Mouse (Mus musculus): ENCODE measurements around the gene Gm45062.
"Not testable (repeated sequence)": the region's sequence is repeated elsewhere in the genome, so short reads cannot be mapped to it uniquely, and the experiment has no call there.

Gene Gm45062

GRCm38 (mm10) chr6:8319591-8319990 is 60.3 kb downstream of the Gm45062 start:
- DNase-seq, result no peak

- not testable (repeated sequence) for DNase-seq
Measured at GRCm38 (mm10) chr6:8331496-8331895, 72.2 kb downstream of the Gm45062 start.

GRCm38 (mm10) chr6:8333380-8333779 is 74.1 kb downstream of the Gm45062 start:
- no peak for DNase-seq

DNA sequence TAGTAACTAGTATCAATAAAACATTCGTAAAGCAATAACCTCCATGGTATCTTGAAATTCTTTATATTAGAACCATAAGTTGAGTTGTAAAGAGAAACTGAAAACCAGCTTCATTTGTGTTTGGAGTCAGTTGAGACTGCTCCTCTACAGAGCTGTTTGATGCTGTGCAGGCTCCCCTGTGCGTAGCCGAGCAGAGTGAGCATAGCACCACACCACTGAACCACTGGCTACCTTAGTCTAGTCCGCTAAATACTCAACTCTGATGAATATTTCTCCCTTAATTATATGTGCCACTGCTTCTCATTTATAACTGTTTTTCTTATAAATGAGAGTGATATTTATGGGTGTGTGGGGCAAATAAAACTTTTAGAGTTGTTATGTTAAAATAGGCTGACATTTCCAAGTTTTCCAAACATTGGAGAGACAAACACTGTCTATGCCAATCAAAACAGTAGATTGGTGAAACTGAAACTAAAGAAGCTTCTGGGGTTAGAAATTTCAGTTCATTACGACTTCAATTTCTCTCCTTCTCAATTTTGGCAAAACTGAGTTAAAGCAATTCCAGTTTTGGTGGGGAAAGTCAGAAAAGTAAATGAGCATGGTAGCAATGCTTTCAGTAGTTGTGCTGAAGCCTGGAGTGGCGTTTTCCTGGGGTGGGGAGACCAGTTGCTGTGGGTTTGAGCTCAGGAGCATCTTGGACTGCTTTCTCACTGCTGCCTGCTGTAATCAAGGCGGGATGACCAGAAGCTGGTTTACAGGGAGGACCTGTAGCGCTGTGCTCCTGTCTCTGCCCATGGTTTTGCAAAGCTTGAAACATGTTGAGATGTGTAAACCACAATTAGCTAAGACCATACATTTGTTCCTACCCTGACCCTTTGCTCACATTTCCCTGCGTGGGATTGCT is 77.5 kb downstream of the Gm45062 start:
- DNase-seq, result no peak

GRCm38 (mm10) chr6:8339453-8339852 is 80.2 kb downstream of the Gm45062 start:
- DNase-seq, result no peak

DNA sequence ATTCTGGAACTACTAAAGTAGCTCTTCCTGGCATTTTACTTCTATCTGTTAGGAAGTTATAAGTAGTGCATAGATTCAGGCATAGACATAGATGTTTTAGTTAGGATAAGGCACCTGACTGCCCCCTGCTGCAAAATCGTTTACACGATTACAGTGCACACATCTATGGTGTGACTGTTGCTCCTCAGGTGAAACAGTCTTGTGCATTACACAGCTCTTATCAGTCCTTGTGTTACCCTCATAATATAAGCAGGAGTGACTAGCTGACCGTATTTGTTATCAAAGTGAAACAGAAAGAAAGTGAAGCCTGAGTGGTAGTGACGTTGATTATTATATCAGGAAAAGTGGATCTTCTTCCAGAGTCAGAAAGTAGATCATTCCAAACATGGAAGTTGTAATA is 84.0 kb downstream of the Gm45062 start:
- no peak for DNase-seq

GRCm38 (mm10) chr6:8345219-8345856 is 86.1 kb downstream of the Gm45062 start:
- DNase-seq, result peak; percentile 55

GRCm38 (mm10) chr6:8347154-8347553 is 87.9 kb downstream of the Gm45062 start:
- no peak for DNase-seq

- no peak for DNase-seq
Measured at GRCm38 (mm10) chr6:8348344-8348743, 89.1 kb downstream of the Gm45062 start.

GRCm38 (mm10) chr6:8349060-8349670 is 89.9 kb downstream of the Gm45062 start:
- no peak for DNase-seq

DNA sequence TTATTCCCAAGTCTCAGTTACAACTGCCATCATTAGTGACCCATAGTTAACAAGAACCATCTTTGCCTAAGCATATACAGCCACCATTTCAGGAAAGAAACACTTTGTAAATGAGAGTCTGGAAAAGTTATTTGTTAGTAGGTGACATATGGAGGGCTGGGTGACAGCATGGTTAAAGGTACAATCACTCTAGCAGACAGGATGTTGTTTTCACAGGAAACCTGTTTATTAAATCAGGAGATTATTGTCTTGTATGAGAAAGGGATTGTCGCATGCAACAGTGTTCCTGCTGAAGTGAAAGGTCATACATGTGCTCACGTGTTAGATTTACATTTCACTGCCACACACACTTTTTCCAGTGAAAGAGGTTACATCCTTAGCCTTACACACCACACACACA is 92.3 kb downstream of the Gm45062 start:
- DNase-seq, result no peak

GRCm38 (mm10) chr6:8352533-8353168 is 93.4 kb downstream of the Gm45062 start:
- no peak for DNase-seq

DNA sequence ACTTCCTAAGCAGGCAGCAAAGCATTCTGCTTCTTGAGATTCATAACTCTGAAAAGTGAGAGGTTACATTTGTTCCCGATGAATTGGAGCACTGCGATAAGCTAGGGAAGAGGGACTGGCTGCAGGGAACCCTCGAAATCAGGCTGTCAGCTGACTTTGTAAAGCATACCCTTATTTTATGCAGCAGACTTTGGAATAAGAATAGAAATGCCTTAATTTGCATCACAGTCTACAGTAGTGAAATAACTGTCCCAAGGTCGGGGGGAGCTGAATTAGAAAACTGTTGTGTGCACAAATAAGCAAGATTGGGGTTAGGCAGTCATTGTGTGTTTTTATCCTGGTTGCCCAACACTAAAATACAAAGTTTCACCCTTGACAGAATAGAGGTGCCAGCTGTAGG is 94.2 kb downstream of the Gm45062 start:
- no peak for DNase-seq

DNA sequence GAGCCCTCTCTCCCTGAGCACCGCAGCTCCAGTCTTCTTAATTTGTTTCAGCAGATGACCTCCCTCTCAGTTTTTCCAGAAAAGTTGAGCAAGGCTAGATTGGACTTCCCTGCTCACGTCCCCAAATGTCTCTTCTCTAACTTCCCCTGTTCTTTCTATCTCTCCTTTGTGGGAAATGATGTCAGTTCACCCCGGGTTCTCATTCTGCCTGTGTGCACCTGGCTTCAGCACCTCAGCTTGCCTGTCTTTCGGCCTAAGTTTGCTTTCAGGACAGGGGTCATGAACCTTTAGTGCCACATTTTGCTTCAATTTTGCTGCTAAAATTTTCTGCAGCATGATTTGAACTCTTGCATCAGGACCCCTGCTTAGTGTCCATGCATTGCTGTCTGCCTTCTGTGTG is 95.6 kb downstream of the Gm45062 start:
- DNase-seq, result no peak

- DNase-seq, result no peak
Measured at GRCm38 (mm10) chr6:8358232-8358631, 99.0 kb downstream of the Gm45062 start.

DNA sequence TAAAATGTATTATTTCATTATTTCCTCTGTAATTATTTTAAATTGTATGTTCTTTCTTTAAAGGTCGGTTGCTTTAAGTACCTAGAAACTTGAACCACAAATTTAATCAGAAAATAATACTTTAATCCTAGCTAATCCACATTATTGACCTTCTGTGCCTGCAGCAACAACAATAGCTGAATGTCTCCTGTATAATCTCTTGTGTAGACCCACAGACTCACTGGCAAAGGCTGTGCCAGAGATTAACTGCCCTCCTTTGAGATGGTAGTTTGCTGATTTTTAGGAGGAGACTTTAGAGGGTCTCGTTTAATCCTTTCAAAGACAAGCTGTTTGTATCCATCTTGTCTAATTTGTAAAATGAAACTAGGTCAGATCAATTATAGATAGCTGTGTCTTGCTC is 99.5 kb downstream of the Gm45062 start:
- no peak for DNase-seq

DNA sequence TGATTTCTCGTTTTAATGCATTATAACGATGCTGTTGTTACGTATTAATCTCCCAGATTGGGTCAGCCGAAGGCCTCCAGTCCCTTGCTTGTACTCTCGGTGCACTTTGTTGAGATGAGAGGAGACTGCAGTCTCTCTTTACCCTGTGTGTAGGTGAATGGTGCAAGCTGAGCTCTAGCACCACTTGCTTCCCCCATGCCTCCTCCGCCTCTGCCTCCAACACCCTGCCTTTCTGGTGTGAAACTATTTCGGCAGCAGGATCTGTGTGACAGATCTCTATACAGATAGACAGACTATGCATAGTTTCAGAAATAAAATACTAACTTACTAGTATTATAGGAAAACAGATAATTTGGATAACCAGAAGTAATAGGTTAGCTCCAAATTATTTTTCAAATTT is 101.6 kb downstream of the Gm45062 start:
- DNase-seq, result peak; percentile 46

GRCm38 (mm10) chr6:8364033-8364756 is 104.9 kb downstream of the Gm45062 start:
- no peak for DNase-seq

- DNase-seq, result no peak
Measured at GRCm38 (mm10) chr6:8364757-8365150, 105.5 kb downstream of the Gm45062 start.

- DNase-seq, result no peak
Measured at GRCm38 (mm10) chr6:8367675-8368074, 108.4 kb downstream of the Gm45062 start.

DNA sequence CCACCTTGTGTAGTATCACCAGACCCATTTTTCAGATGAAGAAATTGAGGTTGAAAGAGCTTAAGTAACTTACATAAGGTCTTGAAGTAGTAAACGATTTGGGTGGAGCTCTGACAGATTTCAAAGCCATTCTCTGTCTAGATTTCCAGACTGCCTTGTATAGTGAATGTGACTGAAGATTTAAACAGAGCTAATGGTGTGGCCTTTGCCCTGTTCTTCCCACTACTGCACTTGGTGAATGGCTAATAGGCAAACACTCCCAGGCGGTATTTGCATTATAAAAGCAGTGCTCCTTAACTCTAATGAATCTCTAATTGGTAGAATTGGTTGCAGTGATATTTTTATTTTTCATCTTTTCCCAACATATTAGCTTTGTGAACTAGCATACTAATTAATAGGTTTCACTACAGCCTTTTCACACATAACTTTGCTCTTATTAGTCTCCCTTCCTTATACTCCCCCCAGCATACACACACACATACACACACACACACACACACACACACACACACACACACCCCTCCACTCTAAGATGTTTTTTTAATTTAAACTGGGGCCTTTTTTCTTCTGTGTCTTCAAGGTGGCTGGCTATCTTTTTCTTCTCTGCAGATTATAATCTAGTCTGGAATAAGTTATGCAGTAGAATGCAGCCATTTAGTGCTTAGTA is 109.1 kb downstream of the Gm45062 start:
- DNase-seq, result no peak

- DNase-seq, result no peak
Measured at GRCm38 (mm10) chr6:8370624-8371023, 111.4 kb downstream of the Gm45062 start.

All from right cerebral cortex, adult 18-20 months (tissue).